Mouse (Mus musculus): ENCODE results near the gene Rag2. TPM values are rescaled to one million over a fixed set of nuclear protein-coding genes. Genes with fewer than 3 reads are reported as not detected.
A peak's percentile ranks its signal among the peaks of the same experiment; 100 is the strongest.

The Rag2 gene
- polyA plus RNA-seq, 1 experiment from 2014 or later, result not detected

GRCm38 (mm10) chr2:101628297-101629236 lies 4.0 kb downstream of the Rag2 start:
- Histone ChIP-seq H3K27me3 (no peaks in the 10 kb centered on the region), H3K9ac (peak overlapping the region; percentile 79), H3K4me2 (replicated peaks) (peak overlapping the region; percentile 73), H3K27ac (peak overlapping the region; percentile 84; the same call in 1 of the 2 replicates), H3K9me3 (no peaks in the 10 kb centered on the region), H3K4me3 (peak overlapping the region; percentile 67), H3K4me1 (peaks cover 19% of the 10 kb centered on the region), H3K36me3 (no peaks in the 10 kb centered on the region)
- ATAC-seq (ENCODE audit: low FRiP score, low read depth), result peak; percentile 99
- 1% methylated on average over 31 of the region's 31 CpGs for WGBS

GRCm38 (mm10) chr2:101638979-101639839 lies 14.7 kb downstream of the Rag2 start:
- H3K27ac ChIP-seq, result no peak overlapping the region
- H3K4me3 ChIP-seq, result no peak overlapping the region
- no peaks in the 10 kb centered on the region for H3K27me3 ChIP-seq
- no peak overlapping the region for H3K4me2 ChIP-seq (replicated peaks)
- no peaks in the 10 kb centered on the region for H3K9me3 ChIP-seq
- H3K36me3 ChIP-seq, result no peaks in the 10 kb centered on the region
- H3K4me1 ChIP-seq, result peaks cover 15% of the 10 kb centered on the region
- H3K9ac ChIP-seq, result no peak overlapping the region
- no peak for ATAC-seq (ENCODE audit: low FRiP score, low read depth)
- WGBS, result 32% methylated on average over 7 of the region's 7 CpGs

- no peak overlapping the region for H3K4me2 ChIP-seq (replicated peaks)
- no peaks in the 10 kb centered on the region for H3K9me3 ChIP-seq
- H3K27me3 ChIP-seq, result no peaks in the 10 kb centered on the region
- no peak overlapping the region for H3K27ac ChIP-seq
- H3K4me1 ChIP-seq, result peaks cover 15% of the 10 kb centered on the region
- no peak overlapping the region for H3K4me3 ChIP-seq
- no peaks in the 10 kb centered on the region for H3K36me3 ChIP-seq
- ATAC-seq (ENCODE audit: low FRiP score, low read depth), result no peak
- WGBS, result 55% methylated on average over 3 of the region's 3 CpGs
- H3K9ac ChIP-seq, result no peak overlapping the region
Observed at GRCm38 (mm10) chr2:101639840-101640350, 15.4 kb downstream of the Rag2 start.

- ATAC-seq (ENCODE audit: low FRiP score, low read depth), result no peak
- 88% methylated on average over 1 of the region's 1 CpGs for WGBS
- Histone ChIP-seq H3K9ac (no peak overlapping the region), H3K4me3 (no peak overlapping the region), H3K27ac (no peak overlapping the region), H3K9me3 (no peaks in the 10 kb centered on the region), H3K4me1 (peaks cover 15% of the 10 kb centered on the region), H3K4me2 (replicated peaks) (no peak overlapping the region), H3K27me3 (no peaks in the 10 kb centered on the region), H3K36me3 (no peaks in the 10 kb centered on the region)
Observed at GRCm38 (mm10) chr2:101645841-101646240, 21.3 kb downstream of the Rag2 start.

GRCm38 (mm10) chr2:101648361-101648760 lies 23.8 kb downstream of the Rag2 start:
- H3K4me1 ChIP-seq, result peaks cover 25% of the 10 kb centered on the region
- no peaks in the 10 kb centered on the region for H3K36me3 ChIP-seq
- H3K4me3 ChIP-seq, result no peak overlapping the region
- 64% methylated on average over 2 of the region's 2 CpGs for WGBS
- peak overlapping the region; percentile 34; the same call in 1 of the 2 replicates for H3K4me2 ChIP-seq (replicated peaks)
- no peak overlapping the region for H3K9ac ChIP-seq
- 0 out of 2 replicates have a peak overlapping the region, but pooled peaks have one; percentile 10 for H3K27ac ChIP-seq
- ATAC-seq (ENCODE audit: low FRiP score, low read depth), result no peak
- H3K27me3 ChIP-seq, result no peaks in the 10 kb centered on the region
- no peaks in the 10 kb centered on the region for H3K9me3 ChIP-seq

GRCm38 (mm10) chr2:101649114-101649671 lies 24.7 kb downstream of the Rag2 start, which contains the start of the genes Rag1 and B230118H07Rik:
Gene Rag1, minus strand, starts transcription at chr2:101649501.
Gene B230118H07Rik, minus strand, starts transcription at chr2:101649532.
- 14% methylated on average over 8 of the region's 8 CpGs for WGBS
- H3K9me3 ChIP-seq, result no peaks in the 10 kb centered on the region
- ATAC-seq (ENCODE audit: low FRiP score, low read depth), result peak; percentile 46; the same call in 1 of the 2 replicates
- peaks cover 25% of the 10 kb centered on the region for H3K4me1 ChIP-seq
- peak within 1 kb of the TSS; percentile 48; the same call in 1 of the 2 replicates for H3K27ac ChIP-seq
- H3K4me3 ChIP-seq, result no peak within 1 kb of the TSS
- no peaks in the 10 kb centered on the region for H3K27me3 ChIP-seq
- peak within 1 kb of the TSS; percentile 34 for H3K4me2 ChIP-seq (replicated peaks)
- no peak within 1 kb of the TSS for H3K9ac ChIP-seq
- H3K36me3 ChIP-seq, result no peaks in the 10 kb centered on the region

GRCm38 (mm10) chr2:101650446-101650845 lies 25.9 kb downstream of the Rag2 start:
- H3K4me3 ChIP-seq, result no peak overlapping the region
- ATAC-seq (ENCODE audit: low FRiP score, low read depth), result no peak
- H3K27me3 ChIP-seq, result 0 out of 2 replicates have a peak, but pooled peaks cover 3% of the 10 kb centered on the region
- no peak overlapping the region for H3K27ac ChIP-seq
- peaks cover 25% of the 10 kb centered on the region for H3K4me1 ChIP-seq
- no peak overlapping the region for H3K9ac ChIP-seq
- H3K9me3 ChIP-seq, result no peaks in the 10 kb centered on the region
- WGBS, result 67% methylated on average over 1 of the region's 1 CpGs
- no peak overlapping the region for H3K4me2 ChIP-seq (replicated peaks)
- no peaks in the 10 kb centered on the region for H3K36me3 ChIP-seq

- H3K4me3 ChIP-seq, result peak overlapping the region; percentile 30
- H3K36me3 ChIP-seq, result no peaks in the 10 kb centered on the region
- no peak overlapping the region for H3K27ac ChIP-seq
- 0 out of 2 replicates have a peak, but pooled peaks cover 3% of the 10 kb centered on the region for H3K27me3 ChIP-seq
- WGBS, result 38% methylated on average over 14 of the region's 14 CpGs
- no peak overlapping the region; the same call in 1 of the 2 replicates for H3K9ac ChIP-seq
- H3K4me2 ChIP-seq (replicated peaks), result peak overlapping the region; percentile 63
- ATAC-seq (ENCODE audit: low FRiP score, low read depth), result peak; percentile 57; the same call in 1 of the 2 replicates
- H3K9me3 ChIP-seq, result no peaks in the 10 kb centered on the region
- peaks cover 25% of the 10 kb centered on the region for H3K4me1 ChIP-seq
Observed at GRCm38 (mm10) chr2:101652204-101652920, 27.8 kb downstream of the Rag2 start.

GRCm38 (mm10) chr2:101652921-101653597 lies 28.5 kb downstream of the Rag2 start:
- Histone ChIP-seq H3K27ac (no peak overlapping the region), H3K9ac (no peak overlapping the region; the same call in 1 of the 2 replicates), H3K9me3 (no peaks in the 10 kb centered on the region), H3K27me3 (0 out of 2 replicates have a peak, but pooled peaks cover 3% of the 10 kb centered on the region), H3K4me3 (peak overlapping the region; percentile 30), H3K36me3 (no peaks in the 10 kb centered on the region), H3K4me1 (peaks cover 25% of the 10 kb centered on the region), H3K4me2 (replicated peaks) (peak overlapping the region; percentile 63)
- WGBS, result 15% methylated on average over 14 of the region's 14 CpGs
- peak; percentile 66 for ATAC-seq (ENCODE audit: low FRiP score, low read depth)

GRCm38 (mm10) chr2:101660536-101660935 lies 36.0 kb downstream of the Rag2 start:
- Histone ChIP-seq H3K27me3 (no peaks in the 10 kb centered on the region), H3K27ac (no peak overlapping the region), H3K4me3 (no peak overlapping the region), H3K4me2 (replicated peaks) (no peak overlapping the region), H3K4me1 (no peaks in the 10 kb centered on the region), H3K9ac (no peak overlapping the region), H3K9me3 (no peaks in the 10 kb centered on the region), H3K36me3 (no peaks in the 10 kb centered on the region)
- WGBS, result 76% methylated on average over 2 of the region's 2 CpGs
- no peak for ATAC-seq (ENCODE audit: low FRiP score, low read depth)
